In genomic region chr12:70674144-70674543, GRCm38 (mm10) we compare ENCODE assay signal across 28 mouse cellular contexts.
DNase-seq lines count a peak whose midpoint lies in the region; ATAC-seq lines count a peak whose summit lies in the region.
"Had no signal": no experiment of that assay in that cellular context is flagged by ENCODE, and none has a peak within 500 bp of the region (broad histone marks: within the 10 kb centered on the region; RNA-seq: fewer than 3 reads in every experiment).

No protein-coding gene starts in this region.

- H3K27ac ChIP-seq in limb, embryonic 13.5 days, result no peak overlapping the region
- H3K27ac ChIP-seq: embryonic facial prominence, embryonic 10.5 days; embryonic facial prominence, embryonic 13.5 days; forebrain, embryonic 12.5 days; forebrain, embryonic 15.5 days; heart, adult 2 months; heart, embryonic 10.5 days; heart, embryonic 13.5 days; hindbrain, embryonic 12.5 days; intestine, embryonic 15.5 days had no signal

- H3K9ac ChIP-seq in limb, embryonic 13.5 days, result no peak overlapping the region
- H3K9ac ChIP-seq: embryonic facial prominence, embryonic 13.5 days; forebrain, embryonic 12.5 days; forebrain, embryonic 15.5 days; heart, embryonic 13.5 days; hindbrain, embryonic 12.5 days; intestine, embryonic 15.5 days had no signal

- DNase-seq in adrenal gland, adult (ENCODE audit: inconsistent age in 2 of 2, low spot score in 1 of 2), result peak; percentile 46 to 79
- no peak for DNase-seq in adrenal gland, adult 8-10 months
- DNase-seq in adrenal gland, postnatal 14 days, result peak; percentile 20
- no peak for DNase-seq in adrenal gland, postnatal 25 days
- DNase-seq in layer of hippocampus, adult 11-12 months (ENCODE audit: low spot score), result no peak
- DNase-seq: cerebellum, adult 11 months; cerebellum, adult 2 months; cerebellum, postnatal 10 days; cerebellum, postnatal 36 days; embryo, embryonic 11 days; gastrocnemius, postnatal 10 days; gastrocnemius, postnatal 36 days; heart, postnatal 14 days; heart, postnatal 4 days; kidney, adult 11 months had no signal

- H3K4me1 ChIP-seq in limb, embryonic 13.5 days, result peaks cover 43% of the 10 kb centered on the region
- H3K4me1 ChIP-seq: embryonic facial prominence, embryonic 10.5 days; forebrain, embryonic 12.5 days; forebrain, embryonic 15.5 days; heart, embryonic 10.5 days; heart, embryonic 13.5 days; hindbrain, embryonic 12.5 days; intestine, embryonic 15.5 days had no signal

- no peaks in the 10 kb centered on the region for H3K36me3 ChIP-seq in limb, embryonic 13.5 days
- H3K36me3 ChIP-seq: embryonic facial prominence, embryonic 10.5 days; embryonic facial prominence, embryonic 13.5 days; forebrain, embryonic 12.5 days; forebrain, embryonic 15.5 days; heart, embryonic 10.5 days; heart, embryonic 13.5 days; hindbrain, embryonic 12.5 days; intestine, embryonic 15.5 days had no signal

- ATAC-seq in limb, embryonic 13.5 days (ENCODE audit: low FRiP score, low read depth), result no peak
- ATAC-seq: activated CD4-positive, CD25-positive, alpha-beta regulatory T cell, adult 4 months; forebrain, embryonic 15.5 days; hindbrain, embryonic 16.5 days; intestine, embryonic 15.5 days had no signal

- H3K9me3 ChIP-seq in limb, embryonic 13.5 days, result 0 out of 2 replicates have a peak, but pooled peaks cover 6% of the 10 kb centered on the region
- H3K9me3 ChIP-seq: embryonic facial prominence, embryonic 13.5 days; forebrain, embryonic 12.5 days; forebrain, embryonic 15.5 days; heart, embryonic 10.5 days; heart, embryonic 13.5 days; hindbrain, embryonic 12.5 days; intestine, embryonic 15.5 days had no signal

- H3K4me3 ChIP-seq in limb, embryonic 13.5 days, result no peak overlapping the region
- H3K4me3 ChIP-seq: embryonic facial prominence, embryonic 10.5 days; embryonic facial prominence, embryonic 13.5 days; erythroblast, embryonic 14.5 days; forebrain, embryonic 12.5 days; forebrain, embryonic 15.5 days; heart, adult 2 months; heart, embryonic 10.5 days; heart, embryonic 13.5 days; hindbrain, embryonic 12.5 days; intestine, embryonic 15.5 days had no signal

- H3K4me2 ChIP-seq in limb, embryonic 13.5 days (replicated peaks), result 0 out of 2 replicates have a peak overlapping the region, but pooled peaks have one; percentile 9
- H3K4me2 ChIP-seq: embryonic facial prominence, embryonic 13.5 days; forebrain, embryonic 12.5 days; forebrain, embryonic 15.5 days; heart, embryonic 13.5 days; hindbrain, embryonic 12.5 days; intestine, embryonic 15.5 days had no signal

- H3K27me3 ChIP-seq in limb, embryonic 13.5 days, result no peaks in the 10 kb centered on the region
- H3K27me3 ChIP-seq: embryonic facial prominence, embryonic 13.5 days; forebrain, embryonic 12.5 days; forebrain, embryonic 15.5 days; heart, embryonic 13.5 days; hindbrain, embryonic 12.5 days; intestine, embryonic 15.5 days had no signal

- 77% methylated on average over 2 of the region's 2 CpGs for WGBS in limb, embryonic 13.5 days

Comparison
In these comparisons a context has a peak if more than half of its experiments do, and no peak if none do; other contexts are left out.
1. DNase-seq: peak in adrenal gland, adult (2 of 2) and adrenal gland, postnatal 14 days (single experiment); none in adrenal gland, adult 8-10 months (single experiment), adrenal gland, postnatal 25 days (single experiment) and layer of hippocampus, adult 11-12 months (single experiment).